Mouse (Mus musculus) kidney, postnatal 0 days (tissue): ENCODE results near the gene Luc7l3. TPM values are rescaled to one million over a fixed set of nuclear protein-coding genes. Genes with fewer than 3 reads are reported as not detected.

ENCODE experiments used
- ATAC-seq: fragments of 200-750 bp; cut with Nextera tagmentation; replicated peaks from 2 replicates; pipeline ENCODE4 v1.8.0; 2017; ENCODE audit warnings: low read depth, moderate number of reproducible peaks, moderate TSS enrichment, moderate library complexity; ENCODE audit not compliant: low FRiP score
- DNase-seq: peaks from one replicate; pipeline ENCODE4 v3.0.0-alpha.2; 2016; ENCODE audit warnings: low spot score
- H3K27ac ChIP-seq: fragments of 300-500 bp; sonication (generic); 2 replicates; pipeline ENCODE4 v1.5.1; 2014; ENCODE audit warnings: mild to moderate bottlenecking
- H3K27me3 ChIP-seq: fragments of 300-500 bp; sonication (generic); 2 replicates; pipeline ENCODE4 v1.6.1; 2014; ENCODE audit warnings: low read length, mixed read lengths; ENCODE audit not compliant: insufficient read depth
- H3K36me3 ChIP-seq: fragments of 300-500 bp; sonication (generic); 2 replicates; pipeline ENCODE4 v1.6.1; 2014; ENCODE audit warnings: low read length, mixed read lengths; ENCODE audit not compliant: insufficient read depth
- H3K4me1 ChIP-seq: fragments of 300-500 bp; sonication (generic); replicated peaks from 2 replicates; pipeline ENCODE4 v1.6.1; 2014; ENCODE audit warnings: antibody characterized with exemption, low read length, mixed read lengths; ENCODE audit not compliant: insufficient read depth
- H3K4me2 ChIP-seq: fragments of 300-500 bp; sonication (generic); 2 replicates; pipeline ENCODE4 v1.6.1; 2014; ENCODE audit warnings: mild to moderate bottlenecking, low read length, moderate library complexity, mixed read lengths
- H3K4me3 ChIP-seq: fragments of 300-500 bp; sonication (generic); replicated peaks from 2 replicates; pipeline ENCODE4 v1.5.1; 2014; ENCODE audit warnings: low read depth, low read length
- H3K9ac ChIP-seq: fragments of 300-500 bp; sonication (generic); 2 replicates; pipeline ENCODE4 v1.6.1; 2014; ENCODE audit warnings: low read depth, low read length
- H3K9me3 ChIP-seq: fragments of 300-500 bp; sonication (generic); replicated peaks from 2 replicates; pipeline ENCODE4 v1.6.1; 2016; ENCODE audit warnings: low read length, inconsistent platforms, mixed read lengths
- CTCF ChIP-seq: IDR thresholded peaks from 2 replicates; pipeline ENCODE4 v1.5.1; 2016; ENCODE audit warnings: antibody characterized with exemption, low read depth, mild to moderate bottlenecking, moderate library complexity
- WGBS: fragments of 180-500 bp; shearing (Covaris S2); extraction: QIAGEN DNeasy Blood & Tissue Kit; methylation state at CpG from one replicate; pipeline ENCODE4 v1.1.7; 2014; 5-methylcytosine and 5-hydroxymethylcytosine counted together
- polyA plus RNA-seq: library from polyadenylated mRNA; unstranded; fragments of >200 nt; fragmentation: Nextera tagmentation; extraction: Ambion mirVana; gene quantifications from 2 replicates; pipeline ENCODE4 v1.2.1, GENCODE M21; 2015

Luc7l3 gene
- polyA plus RNA-seq, 1 experiment from 2014 or later = 108 TPM

DNA sequence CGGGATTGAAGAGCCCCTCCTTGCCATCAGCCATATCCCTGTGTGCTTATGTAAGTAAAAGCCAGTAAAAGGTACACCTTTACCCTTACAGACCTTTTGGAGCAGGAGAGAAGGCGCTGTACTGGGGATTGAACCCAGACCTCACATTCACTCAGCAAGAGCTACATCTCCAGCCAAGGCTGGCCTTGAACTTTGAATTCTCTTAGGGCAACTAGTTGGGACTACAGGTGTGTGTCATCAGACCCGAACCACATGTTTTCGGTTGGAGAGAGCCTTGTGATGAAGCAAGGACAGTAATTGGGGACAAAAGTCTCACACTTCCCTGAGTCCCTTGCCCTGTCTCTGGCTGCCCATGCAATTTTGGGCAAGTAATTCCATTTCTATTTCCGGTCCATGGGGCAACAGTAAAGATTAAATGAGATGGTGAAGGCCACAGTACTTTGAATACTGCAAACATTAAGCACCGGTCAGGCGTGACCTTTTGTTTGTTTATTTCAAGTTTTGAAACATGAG, 25.3 kb upstream of the Luc7l3 start:
- no peaks in the 10 kb centered on the region for H3K9me3 ChIP-seq
- no peak for ATAC-seq
- no peak for TF ChIP-seq CTCF
- H3K4me2 ChIP-seq = no peak overlapping the region
- peak overlapping the region; percentile 54 for H3K27ac ChIP-seq
- H3K9ac ChIP-seq = no peak overlapping the region
- no peaks in the 10 kb centered on the region for H3K36me3 ChIP-seq
- 60% methylated on average over 7 of the region's 7 CpGs for WGBS
- H3K4me3 ChIP-seq = no peak overlapping the region
- DNase-seq = no peak
- H3K4me1 ChIP-seq = peaks cover 18% of the 10 kb centered on the region; the same call in 1 of the 2 replicates
- no peaks in the 10 kb centered on the region for H3K27me3 ChIP-seq

DNA sequence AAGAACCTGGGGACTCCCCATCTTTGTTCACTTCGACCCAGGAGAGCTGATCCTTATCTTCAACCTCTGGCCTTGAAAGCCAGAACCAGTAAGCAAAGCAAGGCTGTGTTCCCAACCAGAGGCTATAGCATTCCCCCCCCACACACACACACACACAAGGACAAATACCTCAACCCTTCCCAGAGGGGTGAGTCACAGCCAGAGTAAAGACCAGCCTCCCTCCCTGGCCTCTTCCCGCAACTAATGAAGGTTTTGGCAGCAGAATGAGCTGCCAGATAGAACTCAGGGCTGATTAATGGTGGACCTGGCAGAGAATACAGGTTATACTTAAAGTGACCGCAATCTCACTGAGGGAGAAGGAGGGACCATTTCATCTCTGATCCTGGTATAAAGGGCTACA, 24.8 kb upstream of the Luc7l3 start:
- TF ChIP-seq CTCF = no peak
- Histone ChIP-seq H3K9me3 (no peaks in the 10 kb centered on the region), H3K27ac (peak overlapping the region; percentile 54; the same call in 1 of the 2 replicates), H3K36me3 (no peaks in the 10 kb centered on the region), H3K9ac (no peak overlapping the region), H3K4me1 (peaks cover 22% of the 10 kb centered on the region; the same call in 1 of the 2 replicates), H3K4me3 (no peak overlapping the region), H3K4me2 (no peak overlapping the region), H3K27me3 (no peaks in the 10 kb centered on the region)
- peak; percentile 34; the same call in 1 of the 2 replicates for ATAC-seq
- peak; percentile 72 for DNase-seq
- WGBS = 24% methylated on average over 3 of the region's 3 CpGs

DNA sequence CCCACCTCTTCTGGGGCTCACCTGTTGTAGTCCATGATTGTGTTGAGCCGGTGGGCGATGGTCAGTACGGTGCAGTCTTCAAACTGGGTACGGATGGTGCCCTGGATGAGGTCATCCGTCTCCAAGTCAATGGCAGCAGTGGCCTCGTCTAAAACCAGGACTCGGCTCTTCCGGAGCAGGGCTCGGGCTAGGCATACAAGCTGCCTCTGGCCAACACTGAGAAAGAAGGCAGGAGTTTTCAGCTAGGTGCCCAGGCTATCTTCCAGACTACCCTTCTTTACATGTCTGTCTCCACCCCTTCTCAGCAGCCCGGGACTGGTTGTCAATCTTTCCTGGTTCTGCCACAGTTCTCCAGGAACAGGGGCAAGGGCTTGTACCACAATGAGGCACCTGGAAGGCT, 24.1 kb upstream of the Luc7l3 start:
- no peak for TF ChIP-seq CTCF
- WGBS = 82% methylated on average over 10 of the region's 10 CpGs
- Histone ChIP-seq H3K27ac (0 out of 2 replicates have a peak overlapping the region, but pooled peaks have one; percentile 3), H3K27me3 (no peaks in the 10 kb centered on the region), H3K9ac (no peak overlapping the region), H3K4me1 (peaks cover 26% of the 10 kb centered on the region; the same call in 1 of the 2 replicates), H3K4me2 (no peak overlapping the region), H3K4me3 (no peak overlapping the region), H3K9me3 (no peaks in the 10 kb centered on the region), H3K36me3 (no peaks in the 10 kb centered on the region)
- no peak for ATAC-seq
- DNase-seq = no peak

DNA sequence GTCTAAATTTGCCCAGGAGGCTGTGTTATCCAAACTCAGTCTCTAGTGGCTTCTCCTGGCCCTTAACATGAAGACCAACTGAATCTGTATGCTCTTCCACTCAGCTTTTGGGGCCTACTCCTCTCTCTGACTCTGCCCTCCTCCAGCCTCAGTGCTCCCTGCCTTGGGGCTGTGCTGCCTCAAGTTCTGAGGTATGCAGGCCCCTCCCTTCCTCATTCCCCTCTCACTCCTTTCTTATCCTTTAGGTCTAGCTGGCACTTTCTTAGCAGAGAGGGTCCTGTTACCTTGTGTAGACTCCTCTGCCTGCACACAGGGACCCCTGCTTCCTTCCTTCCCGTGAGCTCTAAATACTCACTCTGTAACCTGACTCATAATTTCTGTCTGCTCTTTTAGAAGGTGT, 22.7 kb upstream of the Luc7l3 start:
- H3K4me2 ChIP-seq = no peak overlapping the region
- H3K4me3 ChIP-seq = no peak overlapping the region
- H3K9me3 ChIP-seq = no peaks in the 10 kb centered on the region
- H3K9ac ChIP-seq = no peak overlapping the region
- H3K27me3 ChIP-seq = no peaks in the 10 kb centered on the region
- H3K27ac ChIP-seq = no peak overlapping the region
- WGBS = 42% methylated on average over 1 of the region's 1 CpGs
- DNase-seq = no peak
- ATAC-seq = no peak
- peaks cover 5% of the 10 kb centered on the region for H3K36me3 ChIP-seq
- no peak for TF ChIP-seq CTCF
- peaks cover 26% of the 10 kb centered on the region; the same call in 1 of the 2 replicates for H3K4me1 ChIP-seq

DNA sequence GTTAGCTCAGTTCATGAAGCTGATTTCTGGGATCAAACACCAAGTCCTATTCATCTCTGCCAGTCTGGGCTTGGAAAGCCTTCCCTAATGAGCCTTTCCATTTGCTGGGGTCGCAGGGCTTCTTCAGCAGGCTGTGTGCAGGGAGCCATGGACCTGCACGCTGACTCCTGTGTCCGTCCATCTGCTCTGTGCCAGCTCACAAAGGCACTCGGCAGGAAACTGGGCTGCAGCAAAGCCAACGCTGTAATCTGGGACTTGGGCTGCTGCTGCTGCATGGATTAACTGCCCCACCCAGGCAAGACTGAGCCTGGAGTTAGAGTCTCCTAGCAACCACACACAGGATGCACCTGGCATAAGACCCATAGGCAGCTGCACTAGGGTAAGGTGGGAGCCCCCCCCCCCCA, 22.2 kb upstream of the Luc7l3 start:
- no peak for DNase-seq
- ATAC-seq = no peak
- Histone ChIP-seq H3K27ac (no peak overlapping the region), H3K36me3 (peaks cover 9% of the 10 kb centered on the region), H3K4me2 (no peak overlapping the region), H3K4me3 (no peak overlapping the region), H3K9ac (no peak overlapping the region), H3K9me3 (no peaks in the 10 kb centered on the region), H3K4me1 (peaks cover 26% of the 10 kb centered on the region; the same call in 1 of the 2 replicates), H3K27me3 (no peaks in the 10 kb centered on the region)
- 36% methylated on average over 5 of the region's 5 CpGs for WGBS
- TF ChIP-seq CTCF = no peak

DNA sequence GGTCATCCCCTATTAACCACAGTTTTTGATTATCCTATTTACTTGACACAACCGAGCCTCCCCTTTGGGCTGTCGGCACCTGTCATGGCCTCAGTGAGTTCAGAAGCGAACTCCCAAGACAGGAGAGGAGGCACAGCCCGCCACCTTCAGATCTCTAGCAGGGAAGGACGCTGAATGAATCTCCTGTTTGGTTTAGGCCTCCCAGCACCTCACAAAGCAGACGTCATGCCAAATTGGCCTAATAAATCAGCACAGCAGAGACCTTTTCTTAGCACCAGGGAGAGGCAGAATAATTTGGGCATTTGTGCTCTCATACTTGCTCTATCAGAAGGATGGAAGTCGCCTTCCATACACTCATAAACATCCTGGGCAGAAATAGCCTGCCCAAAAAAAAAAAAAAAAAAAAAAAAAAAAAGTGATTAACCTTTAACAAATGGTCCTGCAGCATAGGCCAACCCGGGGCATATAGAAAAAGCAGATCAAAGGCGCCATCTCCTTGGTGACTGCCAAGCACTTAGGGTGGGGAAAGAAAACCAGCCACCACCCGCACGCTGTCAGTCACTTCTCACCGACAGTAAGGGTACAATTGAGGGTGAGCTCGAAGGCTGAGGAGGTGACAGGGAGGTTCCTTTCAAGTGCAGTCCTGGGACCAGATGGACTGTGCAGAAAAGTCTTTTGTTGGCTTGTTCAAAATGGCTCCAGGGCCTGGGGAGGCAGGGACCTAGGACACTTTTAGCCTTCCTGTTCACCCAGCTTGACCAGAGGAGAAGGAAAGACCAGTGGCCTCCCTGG, 20.5 kb upstream of the Luc7l3 start:
- Histone ChIP-seq H3K4me3 (no peak overlapping the region), H3K36me3 (peaks cover 21% of the 10 kb centered on the region), H3K9me3 (no peaks in the 10 kb centered on the region), H3K9ac (no peak overlapping the region), H3K27me3 (no peaks in the 10 kb centered on the region), H3K4me1 (peaks cover 26% of the 10 kb centered on the region; the same call in 1 of the 2 replicates), H3K27ac (no peak overlapping the region; the same call in 1 of the 2 replicates), H3K4me2 (no peak overlapping the region)
- no peak for ATAC-seq
- WGBS = 26% methylated on average over 13 of the region's 13 CpGs
- no peak for DNase-seq
- no peak for TF ChIP-seq CTCF
